Mouse (Mus musculus) megakaryocyte progenitor cell, adult 5-6 weeks (primary cell): ENCODE data around the gene Vmn2r83. TPM values are rescaled to one million over a fixed set of nuclear protein-coding genes. Genes with fewer than 3 reads are reported as not detected.

Experiments used
- ATAC-seq: replicated peaks from 2 replicates; pipeline ENCODE4 v1.8.0; 2016; ENCODE audit warnings: mild to moderate bottlenecking, moderate TSS enrichment, inconsistent platforms; ENCODE audit not compliant: poor library complexity
- total RNA-seq, 2 experiments: library from RNA; stranded (forward) in 1 of 2; stranded (reverse) in 1 of 2; fragments of 157-497, 149-512 nt in 1 of 2; fragments of 200-1000 nt in 1 of 2; gene quantifications; 2 replicates each; pipeline versions ENCODE4 v1.2.3 to v1.2.4; 2015 to 2017

The Vmn2r83 gene
- total RNA-seq, 2 experiments from 2014 or later = not detected

DNA sequence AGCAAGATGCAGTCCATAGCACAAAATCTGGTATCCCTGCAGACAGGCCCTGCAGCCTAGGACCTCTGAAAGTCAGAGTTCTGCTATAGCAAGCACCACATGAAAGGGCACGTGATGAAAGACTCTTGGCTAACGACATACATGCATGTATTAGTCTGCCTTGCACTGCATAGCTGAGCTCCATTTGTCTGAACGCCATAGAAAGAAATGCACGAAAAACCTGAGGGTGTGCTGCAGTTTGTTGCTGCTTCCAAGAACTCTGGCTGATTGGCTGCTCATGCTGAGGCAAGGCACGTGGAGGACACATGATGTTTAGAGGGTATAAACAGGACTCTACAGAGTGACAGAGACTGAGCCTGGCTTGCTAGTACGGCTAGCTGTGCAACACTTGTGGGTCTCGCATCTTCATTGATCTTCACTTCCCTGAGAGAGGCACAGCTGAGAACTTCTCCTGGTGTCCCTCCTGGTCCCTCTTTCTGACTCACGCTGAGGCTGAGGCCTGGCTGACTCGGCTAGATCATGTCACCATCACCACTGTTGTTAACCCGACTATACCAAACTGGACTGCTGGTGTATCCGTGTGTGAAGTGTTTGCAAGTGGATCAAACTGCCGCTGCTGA lies 68.0 kb downstream of the Vmn2r83 start:
- ATAC-seq = no peak

DNA sequence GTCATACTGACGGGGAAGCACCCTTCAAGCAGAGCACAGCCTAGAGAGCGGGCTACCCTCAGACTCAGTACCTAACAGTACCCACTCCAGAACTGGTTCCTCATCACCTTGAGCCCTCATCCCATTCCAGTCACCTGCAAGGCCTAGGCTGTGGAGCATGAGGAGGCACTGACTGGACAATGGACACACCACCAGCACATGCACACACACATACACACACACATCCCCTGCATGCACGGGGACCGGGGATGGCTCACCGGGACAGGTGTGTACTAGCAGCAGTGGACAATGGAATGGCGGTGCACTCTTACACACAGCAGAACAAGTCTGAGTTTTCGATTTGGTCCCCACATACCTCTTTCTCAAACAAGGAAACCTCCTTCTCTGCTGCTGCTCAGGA lies 68.7 kb downstream of the Vmn2r83 start:
- no peak for ATAC-seq

DNA sequence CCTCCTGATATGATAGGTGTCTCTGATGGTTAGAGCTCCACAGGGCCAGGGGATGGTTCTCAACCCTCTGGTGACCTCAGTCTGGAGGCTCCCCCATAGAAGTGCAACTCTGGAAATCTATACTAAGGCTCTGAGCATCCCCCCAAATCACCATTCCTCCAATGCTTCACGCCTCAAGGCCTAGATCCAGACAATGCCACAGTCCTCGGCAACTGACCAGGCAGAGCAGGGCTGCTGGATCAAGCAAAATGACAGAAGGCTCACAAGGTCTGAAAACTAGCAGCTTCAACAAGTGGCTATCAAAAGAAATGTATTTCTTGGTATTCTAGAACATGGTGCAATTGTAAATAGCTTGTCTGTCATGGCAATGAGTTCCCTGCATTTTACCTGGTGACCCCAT lies 69.2 kb downstream of the Vmn2r83 start:
- ATAC-seq = no peak

DNA sequence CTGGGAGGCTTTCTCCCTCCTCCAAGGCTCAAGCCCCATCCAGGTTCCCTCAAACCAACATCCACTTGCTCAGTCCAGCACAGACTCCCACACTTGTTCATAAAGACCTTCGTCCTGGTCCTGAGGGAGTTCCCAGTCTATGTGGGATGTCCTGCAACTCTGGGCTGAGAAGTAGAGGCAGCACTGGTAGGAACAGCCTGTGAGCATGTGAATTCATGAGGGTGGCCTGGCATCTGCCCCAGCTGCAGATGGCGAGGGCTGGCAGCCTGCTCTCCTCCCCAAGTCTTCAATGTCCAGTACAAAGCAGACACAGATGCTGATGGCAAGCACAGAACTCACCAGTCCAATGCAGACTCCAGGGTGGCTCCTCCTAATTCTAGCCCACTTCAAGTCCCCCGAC lies 69.8 kb downstream of the Vmn2r83 start:
- no peak for ATAC-seq

DNA sequence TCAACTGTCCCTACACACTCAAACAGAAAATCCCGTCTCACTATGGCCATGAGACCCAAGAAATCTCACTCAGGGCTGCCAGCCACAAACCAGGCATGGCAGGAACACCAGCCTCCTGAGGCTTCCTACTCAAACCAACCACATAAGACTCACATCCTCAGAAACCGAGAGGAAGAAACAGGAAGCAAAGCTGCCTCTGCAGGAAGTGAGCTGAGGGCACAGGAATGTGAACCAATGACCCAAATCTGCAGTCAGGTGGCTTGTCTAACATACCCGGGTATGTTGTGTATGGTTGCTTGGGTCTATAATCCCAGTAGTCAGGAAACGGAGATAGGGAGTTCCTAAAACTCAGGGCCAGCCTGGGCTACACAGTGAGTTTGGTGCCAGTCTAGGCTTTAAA lies 70.3 kb downstream of the Vmn2r83 start:
- ATAC-seq = peak; percentile 90

DNA sequence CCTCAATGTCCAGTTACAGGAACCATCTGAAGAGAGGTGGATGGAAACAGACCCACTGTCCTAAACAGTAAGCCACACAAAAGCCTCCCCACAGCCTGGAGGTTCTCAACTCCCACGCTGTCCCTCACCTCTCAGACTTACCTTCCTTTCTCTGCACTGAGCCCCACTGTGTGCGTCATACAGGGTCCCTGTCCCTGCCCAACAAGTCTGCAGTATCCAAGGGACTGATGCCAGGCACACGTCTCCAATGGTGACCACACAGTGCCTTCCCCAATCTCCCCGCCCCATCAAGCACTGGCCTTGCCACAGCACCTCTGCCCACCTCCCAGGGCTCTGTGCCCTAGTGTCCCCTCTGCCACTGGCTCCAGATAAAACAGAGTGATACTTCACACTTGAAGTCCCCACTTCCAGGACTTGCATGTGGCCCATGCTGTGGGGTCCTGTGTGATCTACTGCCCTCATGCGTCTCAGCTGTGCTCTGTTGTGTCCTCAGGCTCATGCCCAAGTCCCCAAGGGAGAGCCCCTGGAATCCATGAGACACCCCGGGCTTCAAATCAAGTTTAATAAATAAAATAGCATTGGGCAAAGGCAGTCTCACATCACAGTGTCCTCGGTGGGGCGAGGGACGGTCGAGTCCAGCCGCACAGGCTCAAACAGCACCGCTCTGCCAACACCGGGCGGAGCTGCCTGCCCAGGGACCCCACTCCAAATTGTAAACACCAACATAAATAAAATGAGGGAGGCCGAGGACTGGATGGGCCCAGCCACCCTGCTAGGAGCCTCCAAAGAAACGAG lies 71.4 kb downstream of the Vmn2r83 start:
- no peak for ATAC-seq

DNA sequence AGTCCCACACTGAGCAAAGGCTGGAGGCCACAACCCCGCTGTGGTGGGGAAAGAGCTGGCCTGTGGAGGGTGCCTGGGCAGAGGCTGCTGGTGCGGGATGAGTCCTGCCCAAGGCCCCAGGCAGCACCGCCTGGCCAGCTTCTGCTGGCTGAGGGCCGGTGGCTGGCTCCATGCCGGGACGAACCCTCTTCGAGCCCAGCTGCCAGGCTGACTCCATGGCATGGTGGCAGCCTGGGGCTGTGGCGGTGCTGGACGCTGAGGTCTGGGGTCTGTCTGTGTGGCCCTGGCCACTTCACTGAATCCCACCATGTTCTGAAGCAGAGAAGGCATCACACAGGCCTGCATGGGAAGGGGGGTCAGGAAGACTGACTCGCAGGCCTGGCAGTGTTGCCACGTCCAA lies 72.2 kb downstream of the Vmn2r83 start:
- ATAC-seq = no peak

DNA sequence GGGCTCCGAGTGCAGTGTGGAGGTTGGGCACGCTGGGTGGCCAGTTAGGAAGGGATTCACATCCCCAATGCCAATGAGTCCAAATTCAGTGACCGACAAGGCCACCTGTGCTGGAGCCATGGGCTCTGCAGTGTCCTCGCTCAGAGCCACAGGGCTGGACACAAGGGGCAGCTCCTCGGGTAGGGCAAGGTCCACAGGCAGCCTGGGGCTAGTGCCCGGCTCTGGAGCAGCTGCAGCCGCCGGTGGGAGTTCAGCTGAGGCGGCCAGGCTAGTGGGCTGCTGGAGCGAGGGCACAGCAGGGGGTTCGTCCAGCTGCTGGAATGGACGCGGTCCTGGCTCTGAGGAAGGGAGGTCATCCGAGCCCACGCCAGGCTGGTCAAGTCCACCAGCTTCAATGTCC lies 73.0 kb downstream of the Vmn2r83 start:
- ATAC-seq = no peak

DNA sequence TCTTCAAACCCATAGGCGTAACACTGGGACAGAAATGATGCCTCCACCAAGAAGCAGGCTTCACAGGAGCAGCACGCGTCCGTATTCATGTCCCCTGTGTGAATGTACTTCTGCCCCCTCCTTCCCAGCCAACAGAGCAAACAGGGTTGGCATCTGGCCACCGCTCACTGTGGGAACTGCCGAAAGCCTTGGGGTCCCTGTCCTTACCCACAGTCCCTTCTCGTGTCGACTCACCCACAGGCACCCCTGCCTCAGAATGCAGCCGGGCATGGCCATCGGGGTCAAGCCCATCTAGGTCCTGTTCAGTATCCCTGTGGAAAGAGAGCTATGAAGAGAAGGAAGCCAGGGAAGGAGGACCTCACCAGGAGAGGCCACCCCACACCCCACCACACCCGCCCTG lies 73.6 kb downstream of the Vmn2r83 start:
- no peak for ATAC-seq

Other genes starting within 250 kb of the Vmn2r83 start
- not detected in 2 replicates for gene Vmn2r81, start 221.0 kb upstream of the Vmn2r83 start, total RNA-seq (2015)
- not detected in 2 replicates for gene Vmn2r81, start 221.0 kb upstream of the Vmn2r83 start, total RNA-seq (2017)
- not detected in 2 replicates for gene Vmn2r82, start 112.2 kb upstream of the Vmn2r83 start, total RNA-seq (2015)
- gene Vmn2r82, start 112.2 kb upstream of the Vmn2r83 start, total RNA-seq (2017) = not detected in 2 replicates
- gene Plpp2, start 65.1 kb downstream of the Vmn2r83 start, total RNA-seq (2015) = 8.2 and 11.6 TPM in 2 replicates
- gene Plpp2, start 65.1 kb downstream of the Vmn2r83 start, total RNA-seq (2017) = 2.7 and 5.3 TPM in 2 replicates
- gene Mier2, start 86.5 kb downstream of the Vmn2r83 start, total RNA-seq (2015) = 7.4 and 9.1 TPM in 2 replicates
- gene Mier2, start 86.5 kb downstream of the Vmn2r83 start, total RNA-seq (2017) = 9.6 and 13.4 TPM in 2 replicates
- gene Theg, start 118.6 kb downstream of the Vmn2r83 start, total RNA-seq (2015) = not detected in 2 replicates
- gene Theg, start 118.6 kb downstream of the Vmn2r83 start, total RNA-seq (2017) = not detected in 2 replicates
- not detected in 2 replicates for gene C2cd4c, start 145.3 kb downstream of the Vmn2r83 start, total RNA-seq (2015)
- gene C2cd4c, start 145.3 kb downstream of the Vmn2r83 start, total RNA-seq (2017) = not detected in 2 replicates
- gene Shc2, start 169.2 kb downstream of the Vmn2r83 start, total RNA-seq (2015) = not detected in 2 replicates
- not detected in 2 replicates for gene Shc2, start 169.2 kb downstream of the Vmn2r83 start, total RNA-seq (2017)
- gene Odf3l2, start 177.0 kb downstream of the Vmn2r83 start, total RNA-seq (2015) = not detected in 2 replicates
- not detected in 2 replicates for gene Odf3l2, start 177.0 kb downstream of the Vmn2r83 start, total RNA-seq (2017)
- not detected in 2 replicates for gene Madcam1, start 195.8 kb downstream of the Vmn2r83 start, total RNA-seq (2015)
- not detected in 2 replicates for gene Madcam1, start 195.8 kb downstream of the Vmn2r83 start, total RNA-seq (2017)
- 8.3 and 10.2 TPM in 2 replicates for gene Tpgs1, start 200.6 kb downstream of the Vmn2r83 start, total RNA-seq (2015)
- 8.2 and 10.4 TPM in 2 replicates for gene Tpgs1, start 200.6 kb downstream of the Vmn2r83 start, total RNA-seq (2017)
- 69.2 and 79.0 TPM in 2 replicates for gene Cdc34, start 213.5 kb downstream of the Vmn2r83 start, total RNA-seq (2015)
- gene Cdc34, start 213.5 kb downstream of the Vmn2r83 start, total RNA-seq (2017) = 154 and 169 TPM in 2 replicates
- gene Gzmm, start 220.3 kb downstream of the Vmn2r83 start, total RNA-seq (2015) = 0.29 and 0.49 TPM in 2 replicates
- gene Gzmm, start 220.3 kb downstream of the Vmn2r83 start, total RNA-seq (2017) = 1.1 and 2.8 TPM in 2 replicates
- gene Bsg, start 235.8 kb downstream of the Vmn2r83 start, total RNA-seq (2015) = 441 and 471 TPM in 2 replicates
- 272 TPM in 2 replicates for gene Bsg, start 235.8 kb downstream of the Vmn2r83 start, total RNA-seq (2017)
- gene Hcn2, start 247.9 kb downstream of the Vmn2r83 start, total RNA-seq (2015) = not detected in 2 replicates
- gene Hcn2, start 247.9 kb downstream of the Vmn2r83 start, total RNA-seq (2017) = not detected in 2 replicates